Mouse (Mus musculus): Measurements from ENCODE around the gene Armc2. TPM values are rescaled to one million over a fixed set of nuclear protein-coding genes. Genes with fewer than 3 reads are reported as not detected.

Gene Armc2
- 2.4 and 3.8 TPM in 2 replicates for polyA plus RNA-seq (2014; fragmentation: Nextera tagmentation; extraction: Ambion mirVana)

DNA sequence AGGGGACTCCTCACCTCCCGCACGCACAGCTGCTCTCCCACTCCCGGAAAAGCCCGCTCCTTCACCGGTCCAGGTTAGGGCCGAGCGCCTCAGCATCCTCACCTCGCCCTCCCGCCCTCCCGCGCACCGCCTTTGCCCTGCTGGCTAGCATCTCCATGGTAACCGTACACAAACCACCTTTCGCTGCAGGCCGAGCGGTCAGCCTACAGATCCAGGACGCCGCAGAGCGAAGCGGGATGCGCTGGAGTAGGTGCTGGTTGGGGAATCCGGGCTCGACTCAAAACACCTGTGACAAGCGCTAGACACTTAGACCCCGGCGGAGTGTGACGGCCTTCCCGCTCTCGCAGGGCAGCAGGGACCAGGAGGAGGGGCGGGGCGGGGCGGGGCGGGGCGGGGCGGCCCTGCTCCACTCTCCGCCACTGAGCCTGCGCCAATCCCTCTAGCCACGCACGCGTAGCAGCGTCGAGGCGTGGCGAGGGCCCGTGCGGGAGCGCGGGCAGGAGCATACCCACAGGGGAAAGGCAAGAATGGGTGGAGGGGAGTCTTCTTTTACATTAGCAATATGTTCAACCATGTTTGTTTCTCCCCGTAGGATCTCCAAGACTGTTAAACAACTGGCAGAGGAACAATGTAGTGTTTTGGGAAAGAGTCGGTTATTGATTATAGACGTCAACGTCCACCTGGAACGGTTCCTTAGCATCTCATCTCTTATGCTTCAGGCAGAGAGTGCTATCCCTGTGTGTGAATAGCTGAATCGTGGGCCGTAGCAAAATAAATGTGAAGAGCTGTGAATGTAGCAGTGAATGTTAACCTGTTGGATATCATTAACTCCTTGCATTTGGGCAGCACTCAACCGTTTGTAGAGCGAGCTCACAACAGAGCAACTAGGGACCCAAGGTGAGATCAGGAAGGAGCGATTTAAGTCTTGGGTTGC lies at the start of gene Armc2:
Gene Armc2 (minus strand): TSS at position 427 of the 934 bp plus-strand sequence.
- Histone ChIP-seq H3K9ac (ENCODE audit: low read length) (peak within 1 kb of the TSS; percentile 51), H3K9me3 (ENCODE audit: control insufficient read depth, low read length) (no peaks in the 10 kb centered on the region), H3K27ac (ENCODE audit: low read depth, low read length) (no peak within 1 kb of the TSS), H3K27me3 (ENCODE audit: control insufficient read depth, insufficient read depth, low read length) (peaks cover 6% of the 10 kb centered on the region; the same call in 1 of the 2 replicates), H3K36me3 (ENCODE audit: control insufficient read depth, insufficient read depth, low read length) (no peaks in the 10 kb centered on the region), H3K4me2 (peak within 1 kb of the TSS; percentile 68), H3K4me1 (ENCODE audit: control insufficient read depth, insufficient read depth, low read length) (0 out of 2 replicates have a peak, but pooled peaks cover 2% of the 10 kb centered on the region), H3K4me3 (ENCODE audit: low read depth, low read length) (peak within 1 kb of the TSS; percentile 54)
- ATAC-seq (ENCODE audit: low FRiP score) (peak; percentile 98), DNase-seq (ENCODE audit: low spot score, missing footprints) (peak; percentile 96)
- 3% methylated on average over 58 of the region's 58 CpGs for WGBS

DNA sequence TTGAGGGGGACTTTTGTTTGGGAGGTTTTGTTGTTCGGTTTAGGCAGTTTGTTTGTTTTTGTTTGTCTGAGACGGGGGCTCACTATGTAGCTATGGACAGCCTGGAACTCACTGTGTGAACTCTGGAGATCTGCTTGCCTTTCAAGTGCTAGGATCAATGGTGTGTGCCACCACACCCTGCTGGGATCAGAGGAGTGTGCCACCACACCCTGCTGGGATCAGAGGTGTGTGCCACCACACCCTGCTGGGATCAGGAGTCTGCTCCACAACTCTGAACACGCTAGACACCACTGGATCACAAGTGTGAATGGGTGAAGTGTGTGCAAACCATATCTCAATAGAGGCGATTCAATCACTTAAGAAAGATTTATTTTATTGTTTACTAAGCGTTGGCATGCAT lies 46.2 kb upstream of the Armc2 start:
- 50% methylated on average over 5 of the region's 5 CpGs for WGBS
- H3K4me3 ChIP-seq (ENCODE audit: low read depth, low read length): no peak overlapping the region
- H3K4me2 ChIP-seq: no peak overlapping the region
- H3K27me3 ChIP-seq (ENCODE audit: control insufficient read depth, insufficient read depth, low read length): no peaks in the 10 kb centered on the region
- no peak overlapping the region for H3K27ac ChIP-seq (ENCODE audit: low read depth, low read length)
- no peak for DNase-seq (ENCODE audit: low spot score, missing footprints)
- H3K4me1 ChIP-seq (ENCODE audit: control insufficient read depth, insufficient read depth, low read length): no peaks in the 10 kb centered on the region
- H3K9ac ChIP-seq (ENCODE audit: low read length): no peak overlapping the region
- no peaks in the 10 kb centered on the region for H3K36me3 ChIP-seq (ENCODE audit: control insufficient read depth, insufficient read depth, low read length)
- H3K9me3 ChIP-seq (ENCODE audit: control insufficient read depth, low read length): no peaks in the 10 kb centered on the region
- no peak for ATAC-seq (ENCODE audit: low FRiP score)

DNA sequence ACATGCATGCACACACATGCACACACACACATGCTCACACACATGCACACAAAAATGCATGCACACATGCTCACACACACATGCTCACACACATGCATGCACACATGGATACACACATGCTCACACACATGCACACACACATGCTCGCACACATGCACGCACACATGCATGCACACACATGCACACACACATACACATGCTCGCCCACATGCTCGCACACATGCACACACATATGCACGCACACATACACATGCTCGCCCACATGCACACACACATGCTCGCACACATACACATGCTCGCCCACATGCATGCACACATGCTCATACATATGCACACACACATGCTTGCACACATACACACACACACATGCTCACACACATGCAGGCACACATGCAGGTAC lies 41.3 kb upstream of the Armc2 start:
- H3K27ac ChIP-seq (ENCODE audit: low read depth, low read length): no peak overlapping the region
- H3K36me3 ChIP-seq (ENCODE audit: control insufficient read depth, insufficient read depth, low read length): no peaks in the 10 kb centered on the region
- no peak overlapping the region for H3K9ac ChIP-seq (ENCODE audit: low read length)
- WGBS: 92% methylated on average over 8 of the region's 8 CpGs
- H3K4me2 ChIP-seq: no peak overlapping the region
- H3K4me3 ChIP-seq (ENCODE audit: low read depth, low read length): no peak overlapping the region
- no peaks in the 10 kb centered on the region for H3K27me3 ChIP-seq (ENCODE audit: control insufficient read depth, insufficient read depth, low read length)
- peak; percentile 56 for DNase-seq (ENCODE audit: low spot score, missing footprints)
- no peak for ATAC-seq (ENCODE audit: low FRiP score)
- H3K4me1 ChIP-seq (ENCODE audit: control insufficient read depth, insufficient read depth, low read length): no peaks in the 10 kb centered on the region
- no peaks in the 10 kb centered on the region for H3K9me3 ChIP-seq (ENCODE audit: control insufficient read depth, low read length)

DNA sequence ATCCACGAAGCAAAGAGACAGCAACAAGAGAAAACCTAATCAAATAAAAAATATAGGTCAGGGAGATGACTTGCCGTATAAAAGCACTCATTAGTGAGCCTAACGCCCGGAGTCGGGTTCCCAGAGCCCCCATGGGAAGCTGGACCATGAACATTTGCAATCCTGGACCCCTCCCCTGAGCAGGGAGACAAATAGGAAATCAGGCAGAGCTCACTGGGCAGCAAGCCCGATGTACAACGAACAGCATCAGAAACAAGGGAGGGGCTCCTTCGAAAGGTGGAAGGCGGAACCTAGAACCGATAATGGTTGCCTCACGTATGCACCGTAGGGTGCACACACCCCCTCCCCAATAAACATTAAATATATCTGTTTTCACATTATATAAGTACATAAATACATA lies 39.5 kb upstream of the Armc2 start:
- H3K27ac ChIP-seq (ENCODE audit: low read depth, low read length): no peak overlapping the region
- no peak for ATAC-seq (ENCODE audit: low FRiP score)

DNA sequence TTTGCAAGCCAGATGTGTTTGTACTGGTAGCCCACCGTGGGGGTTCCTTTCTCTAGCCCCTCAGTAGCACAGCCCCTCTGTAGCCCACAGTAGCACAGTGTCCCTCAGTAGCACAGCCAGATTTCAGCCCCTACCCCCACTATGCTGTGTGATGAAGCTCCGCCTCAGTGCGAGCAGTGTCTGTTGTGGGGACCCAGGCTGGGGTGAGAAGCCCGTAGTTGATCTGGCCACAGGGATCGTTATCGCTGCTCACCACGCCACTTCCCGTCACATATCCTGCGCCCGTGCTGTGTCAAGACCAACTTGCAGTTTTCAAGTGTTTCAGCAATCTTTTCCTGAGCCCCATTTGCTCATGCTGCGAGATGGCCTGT lies 39.0 kb upstream of the Armc2 start:
- Histone ChIP-seq H3K9ac (ENCODE audit: low read length) (no peak overlapping the region), H3K9me3 (ENCODE audit: control insufficient read depth, low read length) (no peaks in the 10 kb centered on the region), H3K36me3 (ENCODE audit: control insufficient read depth, insufficient read depth, low read length) (no peaks in the 10 kb centered on the region), H3K4me3 (ENCODE audit: low read depth, low read length) (no peak overlapping the region), H3K27me3 (ENCODE audit: control insufficient read depth, insufficient read depth, low read length) (no peaks in the 10 kb centered on the region), H3K27ac (ENCODE audit: low read depth, low read length) (no peak overlapping the region), H3K4me1 (ENCODE audit: control insufficient read depth, insufficient read depth, low read length) (no peaks in the 10 kb centered on the region), H3K4me2 (no peak overlapping the region)
- no peak for DNase-seq (ENCODE audit: low spot score, missing footprints)
- 69% methylated on average over 11 of the region's 11 CpGs for whole genome bisulfite sequencing
- no peak for ATAC-seq (ENCODE audit: low FRiP score)

More for the DNA sequence above, 39.5 kb upstream of the Armc2 start:
- H3K9ac ChIP-seq (ENCODE audit: low read length): no peak overlapping the region
- no peaks in the 10 kb centered on the region for H3K27me3 ChIP-seq (ENCODE audit: control insufficient read depth, insufficient read depth, low read length)
- H3K4me1 ChIP-seq (ENCODE audit: control insufficient read depth, insufficient read depth, low read length): no peaks in the 10 kb centered on the region
- H3K9me3 ChIP-seq (ENCODE audit: control insufficient read depth, low read length): no peaks in the 10 kb centered on the region
- no peak for DNase-seq (ENCODE audit: low spot score, missing footprints)
- no peaks in the 10 kb centered on the region for H3K36me3 ChIP-seq (ENCODE audit: control insufficient read depth, insufficient read depth, low read length)
- no peak overlapping the region for H3K4me2 ChIP-seq
- WGBS: 86% methylated on average over 12 of the region's 12 CpGs
- no peak overlapping the region for H3K4me3 ChIP-seq (ENCODE audit: low read depth, low read length)

DNA sequence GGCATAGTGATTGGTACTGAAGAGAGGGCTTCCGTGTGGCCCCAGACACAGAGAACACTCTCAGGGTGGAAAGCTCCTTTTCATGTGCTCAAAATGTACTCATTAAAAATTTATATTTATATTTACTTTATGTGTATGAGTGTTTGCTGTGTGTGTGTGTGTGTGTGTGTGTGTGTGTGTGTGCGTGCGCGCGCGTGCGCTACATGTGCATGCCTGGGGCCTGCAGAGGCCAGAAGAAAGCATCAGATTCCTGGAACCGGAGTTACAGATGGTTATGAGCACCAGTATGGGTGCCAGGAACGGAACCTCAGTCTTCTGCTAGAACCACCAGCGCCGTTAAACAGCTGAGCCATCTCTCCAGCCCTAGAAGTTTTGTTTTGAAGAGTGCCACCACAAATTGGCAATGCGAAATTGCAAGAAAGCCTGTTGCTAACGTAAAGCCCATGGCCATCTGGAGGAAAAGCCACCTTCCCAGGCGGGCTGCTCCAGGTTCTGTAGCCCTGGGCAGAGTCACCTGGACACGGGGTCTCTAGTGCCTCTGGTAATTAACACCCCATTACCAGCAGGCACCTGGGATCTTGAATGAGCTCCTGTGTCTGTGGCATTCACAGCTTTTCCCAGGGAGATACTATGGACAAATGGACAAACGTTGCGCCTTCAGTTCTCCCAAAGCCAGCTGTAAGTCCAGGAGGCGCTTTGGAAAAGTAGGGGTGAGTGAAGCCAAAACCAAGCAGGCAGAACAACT lies 38.4 kb upstream of the Armc2 start:
- Histone ChIP-seq H3K9me3 (ENCODE audit: control insufficient read depth, low read length) (no peaks in the 10 kb centered on the region), H3K36me3 (ENCODE audit: control insufficient read depth, insufficient read depth, low read length) (no peaks in the 10 kb centered on the region), H3K4me1 (ENCODE audit: control insufficient read depth, insufficient read depth, low read length) (no peaks in the 10 kb centered on the region), H3K4me2 (no peak overlapping the region), H3K9ac (ENCODE audit: low read length) (no peak overlapping the region), H3K4me3 (ENCODE audit: low read depth, low read length) (no peak overlapping the region), H3K27me3 (ENCODE audit: control insufficient read depth, insufficient read depth, low read length) (no peaks in the 10 kb centered on the region), H3K27ac (ENCODE audit: low read depth, low read length) (no peak overlapping the region)
- DNase-seq (ENCODE audit: low spot score, missing footprints) (no peak), ATAC-seq (ENCODE audit: low FRiP score) (no peak)
- WGBS: 85% methylated on average over 18 of the region's 18 CpGs

DNA sequence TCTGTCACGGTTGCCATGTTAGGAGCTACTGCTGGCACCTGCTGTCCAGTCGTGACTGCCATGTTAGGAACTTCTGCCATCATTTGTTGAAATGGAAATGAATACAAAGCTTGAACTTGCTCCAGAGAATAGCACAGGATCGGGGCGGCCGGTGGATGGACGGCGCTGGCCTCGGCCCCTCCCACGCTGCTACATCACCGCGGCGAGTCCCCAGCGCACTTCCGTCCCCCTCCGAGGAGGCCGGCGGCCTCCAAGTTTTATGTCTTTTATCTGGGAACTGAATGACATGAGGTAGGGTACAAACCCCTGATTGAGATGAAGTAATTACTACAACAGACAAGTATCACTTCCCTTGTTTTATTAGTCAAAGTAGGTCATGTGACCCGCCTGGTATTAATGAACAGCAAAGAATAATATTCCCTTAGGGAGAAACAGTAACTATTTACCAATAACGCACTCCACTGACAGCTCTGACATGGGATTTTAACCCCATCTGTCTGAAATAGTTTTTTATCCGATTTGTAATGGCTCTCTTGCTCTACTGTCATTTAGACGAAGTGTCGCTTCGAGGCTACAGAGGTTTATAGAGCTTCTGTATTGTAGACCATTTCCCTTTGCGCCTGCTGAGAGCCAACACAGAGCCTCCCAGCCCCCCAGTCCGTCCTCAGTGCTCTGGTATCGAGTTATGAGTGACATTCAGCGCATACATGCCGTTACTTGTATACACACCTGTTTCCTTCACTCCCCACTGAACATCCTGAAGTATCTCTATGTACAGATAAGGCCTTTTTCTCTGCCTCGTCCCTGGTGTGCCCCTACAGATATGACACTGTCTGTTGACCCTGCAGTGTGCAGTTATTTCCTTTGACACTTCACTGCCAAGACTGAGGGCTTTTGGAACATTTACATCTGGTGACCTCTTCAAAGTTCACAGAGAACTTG lies 37.3 kb upstream of the Armc2 start:
- no peak overlapping the region for H3K27ac ChIP-seq (ENCODE audit: low read depth, low read length)
- H3K36me3 ChIP-seq (ENCODE audit: control insufficient read depth, insufficient read depth, low read length): no peaks in the 10 kb centered on the region
- H3K4me3 ChIP-seq (ENCODE audit: low read depth, low read length): no peak overlapping the region
- 64% methylated on average over 27 of the region's 29 CpGs for WGBS
- H3K4me1 ChIP-seq (ENCODE audit: control insufficient read depth, insufficient read depth, low read length): no peaks in the 10 kb centered on the region
- peak overlapping the region; percentile 20; the same call in 1 of the 2 replicates for H3K4me2 ChIP-seq
- peak; percentile 75 for DNase-seq (ENCODE audit: low spot score, missing footprints)
- no peaks in the 10 kb centered on the region for H3K9me3 ChIP-seq (ENCODE audit: control insufficient read depth, low read length)
- H3K9ac ChIP-seq (ENCODE audit: low read length): no peak overlapping the region
- ATAC-seq (ENCODE audit: low FRiP score): 0 out of 2 replicates have a peak, but pooled peaks have one; percentile 63
- H3K27me3 ChIP-seq (ENCODE audit: control insufficient read depth, insufficient read depth, low read length): no peaks in the 10 kb centered on the region

DNA sequence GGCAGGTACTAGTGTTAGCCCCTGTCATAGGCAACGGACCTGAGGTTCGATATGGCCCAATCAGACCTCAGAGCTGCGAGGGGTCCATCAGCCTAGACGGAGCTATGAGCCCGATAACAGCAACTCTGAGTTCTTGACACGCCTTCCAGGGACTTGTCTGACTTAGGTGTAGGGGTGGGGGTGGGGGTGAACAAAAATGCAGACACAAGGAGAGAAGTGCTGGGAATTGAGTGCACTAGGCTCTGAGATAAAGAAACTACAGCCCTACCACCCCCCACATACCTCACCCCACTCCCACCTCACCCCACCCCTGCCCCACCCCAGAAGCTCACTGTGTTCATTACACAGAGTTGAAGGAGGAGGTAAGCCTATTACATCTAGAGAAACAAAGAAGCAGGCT lies 32.8 kb upstream of the Armc2 start:
- Histone ChIP-seq H3K4me1 (ENCODE audit: control insufficient read depth, insufficient read depth, low read length) (no peaks in the 10 kb centered on the region), H3K27ac (ENCODE audit: low read depth, low read length) (no peak overlapping the region), H3K4me2 (no peak overlapping the region), H3K4me3 (ENCODE audit: low read depth, low read length) (no peak overlapping the region), H3K9ac (ENCODE audit: low read length) (no peak overlapping the region), H3K9me3 (ENCODE audit: control insufficient read depth, low read length) (no peaks in the 10 kb centered on the region), H3K27me3 (ENCODE audit: control insufficient read depth, insufficient read depth, low read length) (no peaks in the 10 kb centered on the region), H3K36me3 (ENCODE audit: control insufficient read depth, insufficient read depth, low read length) (no peaks in the 10 kb centered on the region)
- DNase-seq (ENCODE audit: low spot score, missing footprints) (no peak), ATAC-seq (ENCODE audit: low FRiP score) (no peak)
- WGBS: 88% methylated on average over 6 of the region's 6 CpGs
